Mouse (Mus musculus): ENCODE measurements around the gene Rcsd1.

DNA sequence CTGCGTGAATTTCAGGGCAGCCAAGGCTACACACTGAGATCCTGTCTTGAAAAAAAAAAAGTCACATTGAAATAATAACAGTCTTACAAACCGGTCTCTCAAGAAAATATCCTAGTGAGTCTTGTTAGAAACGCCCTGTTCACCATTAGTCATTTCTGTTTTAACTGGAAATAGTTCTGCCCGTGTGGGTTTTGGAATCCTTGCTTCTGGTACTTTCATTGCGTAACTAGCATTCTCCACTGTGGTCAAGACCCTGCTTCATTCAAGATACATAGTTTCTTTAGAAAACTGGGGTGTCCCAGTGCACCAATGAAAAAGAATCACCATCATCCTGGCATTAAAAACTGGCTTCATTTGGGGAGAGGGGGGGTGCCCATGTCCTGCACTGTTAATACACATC lies 65.8 kb downstream of the Rcsd1 start:
- TF ChIP-seq POLR2A (IDR thresholded peaks at IDR 0.05; ENCODE audit: extremely low read depth, insufficient read depth, low read length) (no peak), CTCF (IDR thresholded peaks at IDR 0.05; ENCODE audit: low read depth, low read length) (no peak)
